Mouse (Mus musculus) heart, postnatal 14 days (tissue): Measurements from ENCODE around the gene Pam. TPM values are rescaled to one million over a fixed set of nuclear protein-coding genes. Genes with fewer than 3 reads are reported as not detected.
"Not testable (repeated sequence)": the region's sequence is repeated elsewhere in the genome, so short reads cannot be mapped to it uniquely, and the experiment has no call there.

Experiments used
- DNase-seq, 2 experiments: peaks; one replicate each; pipeline ENCODE4 v3.0.0; 2021 to 2022
- intact Hi-C: fragments of 180-260 bp; cut with DNase I; formaldehyde crosslinking; loops from one replicate; pipeline ENCODE4 v1.15.1; 2025
- total RNA-seq, 2 experiments: library from RNA; stranded (reverse); gene quantifications; 2 replicates each; pipeline ENCODE4 v1.2.3; 2021

Pam gene
- total RNA-seq, 2 experiments from 2014 or later = 474 to 583 TPM

DNA sequence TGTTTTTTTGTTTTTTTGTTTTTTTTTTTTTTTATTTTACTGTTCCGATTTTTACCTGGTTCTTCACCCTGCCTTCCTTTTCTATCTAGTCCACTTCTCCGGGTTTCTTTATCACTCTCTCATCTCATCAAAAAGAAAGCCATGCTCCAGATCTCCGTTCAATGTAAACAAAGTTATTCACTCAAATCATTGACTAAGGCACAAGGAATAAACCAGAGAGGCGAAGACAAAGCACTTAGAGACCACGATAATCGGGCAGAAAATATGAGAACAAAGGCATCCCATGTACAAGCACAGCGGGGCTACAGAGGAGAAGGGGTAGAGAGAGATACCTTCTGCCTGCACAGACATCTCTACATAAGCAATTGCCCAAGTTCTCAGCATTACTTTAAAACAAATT lies 117.9 kb downstream of the Pam start:
- intact Hi-C loops = loop anchor here (5.0 to 10.0 kb wide), 4 partner anchors 55 to 187 kb away; partner anchors contain the start of gene Pam
- no peak for DNase-seq

GRCm38 (mm10) chr1:97976873-97977473 lies 118.5 kb downstream of the Pam start:
- intact Hi-C loops = loop anchor here (5.0 to 10.0 kb wide), 4 partner anchors 55 to 188 kb away; partner anchors contain the start of gene Pam
- DNase-seq = peak; percentile 89

DNA sequence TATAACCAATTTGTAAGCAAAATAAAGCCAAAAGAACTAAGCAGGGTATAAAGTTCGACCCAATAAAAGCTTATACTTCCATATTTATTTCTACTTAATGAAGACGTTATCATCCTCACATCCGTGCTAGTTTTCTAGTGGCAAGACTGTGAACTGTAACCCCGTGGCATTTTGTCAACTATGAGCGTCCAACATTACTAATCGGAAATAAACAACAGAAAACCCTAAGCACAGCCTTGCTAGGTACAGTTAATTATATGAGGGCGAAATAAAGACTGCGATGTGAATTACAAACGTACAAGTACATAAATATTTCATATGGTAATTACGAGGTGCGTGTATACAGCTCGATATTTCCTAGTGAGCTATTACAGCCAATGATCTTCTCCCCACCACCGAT lies 119.4 kb downstream of the Pam start:
- intact Hi-C loops = loop anchor here (5.0 to 10.0 kb wide), 4 partner anchors 54 to 189 kb away; partner anchors contain the start of gene Pam
- peak in 1 of 2 experiments; percentile 35 for DNase-seq

GRCm38 (mm10) chr1:97974968-97975367 lies 120.5 kb downstream of the Pam start:
- intact Hi-C loops = loop anchor here (5.0 to 10.0 kb wide), 4 partner anchors 53 to 190 kb away; partner anchors contain the start of gene Pam
- no peak for DNase-seq

DNA sequence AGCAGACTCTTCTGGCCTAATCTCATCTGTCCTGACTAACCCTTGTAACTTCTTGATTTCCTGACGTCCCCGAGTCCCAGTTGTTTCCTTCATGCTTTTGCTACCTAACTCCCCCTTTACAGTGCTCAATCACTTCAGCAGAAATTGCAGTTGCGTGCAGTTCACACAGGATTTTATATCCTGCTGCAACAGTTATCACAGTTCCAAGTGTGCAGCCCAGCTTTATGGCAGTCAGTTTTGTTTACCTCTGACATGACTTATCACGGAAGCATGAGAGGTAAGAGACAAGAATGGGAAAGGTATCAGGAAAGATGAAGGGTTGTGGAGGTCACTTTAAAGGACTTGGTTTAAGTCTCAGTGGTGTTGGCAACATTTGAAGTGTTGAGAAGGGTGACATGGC lies 125.7 kb downstream of the Pam start:
- intact Hi-C loops = loop anchor here (10.0 kb wide), 1 partner anchor 195 kb away; no protein-coding TSS in a partner anchor
- DNase-seq = no peak

- intact Hi-C loops = no loop called here
- no peak for DNase-seq
Observed at GRCm38 (mm10) chr1:97963711-97964110, 131.7 kb downstream of the Pam start.

DNA sequence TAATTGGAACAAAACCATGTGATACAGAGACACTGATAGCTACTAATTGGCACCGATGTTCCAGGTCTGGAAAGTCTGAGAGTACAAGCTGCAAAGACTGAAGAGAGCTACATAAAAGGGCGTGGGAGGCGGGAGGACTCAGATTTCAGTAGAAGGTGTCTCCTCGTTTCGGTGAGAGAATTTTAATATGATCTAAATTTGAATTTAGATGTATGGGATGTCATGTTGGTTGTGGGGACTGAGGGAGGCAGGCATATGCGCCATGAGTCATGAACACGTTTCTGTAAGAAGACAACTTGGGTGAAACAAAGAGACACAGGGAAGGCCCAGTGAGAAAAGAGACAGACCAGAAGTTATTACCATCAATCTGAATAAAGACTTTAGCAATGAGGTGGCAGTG lies 133.3 kb downstream of the Pam start:
- intact Hi-C loops = no loop called here
- DNase-seq = no peak

- intact Hi-C loops = no loop called here
- no peak for DNase-seq
Observed at GRCm38 (mm10) chr1:97960681-97961080, 134.8 kb downstream of the Pam start.

GRCm38 (mm10) chr1:97960124-97960523 lies 135.3 kb downstream of the Pam start:
- DNase-seq = no peak
- intact Hi-C loops = no loop called here

DNA sequence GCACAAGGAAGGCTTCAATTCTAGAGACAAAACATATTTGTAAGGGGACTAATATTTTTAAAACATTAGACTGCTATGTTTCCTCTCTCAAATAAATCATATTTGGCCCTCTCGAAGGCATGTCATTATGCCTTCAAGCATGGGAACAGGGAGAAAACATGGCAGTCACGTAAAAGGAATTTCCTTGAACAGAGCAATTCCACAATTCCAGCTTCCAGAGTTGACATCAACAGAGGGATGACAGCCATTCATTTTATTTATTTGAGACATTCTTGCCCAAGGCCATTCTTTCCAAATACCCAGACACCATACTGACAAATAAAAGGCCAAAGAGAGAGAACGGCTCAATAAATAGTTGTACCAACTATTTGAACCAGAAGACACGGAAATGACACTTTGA lies 136.7 kb downstream of the Pam start:
- DNase-seq = no peak
- intact Hi-C loops = no loop called here

DNA sequence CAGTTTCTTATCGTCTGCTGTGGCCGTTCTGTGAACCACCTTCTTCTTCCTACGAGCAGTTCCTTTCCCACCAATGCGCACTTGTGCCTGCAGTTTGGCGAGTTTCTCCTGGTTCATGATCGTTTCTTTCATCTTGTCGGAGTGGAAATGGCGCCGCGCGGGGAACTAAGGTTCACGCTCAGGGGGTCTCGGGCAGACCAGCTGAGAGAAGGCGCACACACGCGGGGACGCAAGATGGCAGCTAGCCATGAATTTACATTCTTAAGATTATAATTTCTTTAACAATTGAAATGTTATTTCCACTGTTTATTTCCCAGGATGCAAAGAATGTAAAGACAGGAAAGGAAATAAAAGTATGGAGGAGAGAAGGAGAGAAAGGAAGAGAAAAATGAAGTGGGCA lies 146.2 kb downstream of the Pam start:
- DNase-seq, intact Hi-C loops: not testable (repeated sequence)

DNA sequence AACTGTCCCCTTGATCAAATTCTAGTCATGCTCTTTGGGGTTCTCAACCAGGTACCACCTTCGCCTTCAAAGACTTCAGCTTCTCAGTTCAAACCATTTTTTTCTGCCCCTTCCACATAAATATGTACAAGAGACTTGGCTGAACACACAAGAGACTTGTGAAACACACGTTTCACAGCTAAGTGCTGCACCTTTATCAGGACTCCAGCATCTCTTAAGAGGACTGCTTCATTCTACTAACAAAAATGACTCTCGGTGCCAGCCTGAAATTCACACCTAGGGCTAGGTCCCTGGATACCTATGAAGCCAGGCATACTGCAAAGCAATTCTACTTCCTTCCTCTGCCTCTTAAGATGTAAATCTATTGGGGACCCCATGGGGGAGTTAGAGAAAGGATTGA lies 148.3 kb downstream of the Pam start:
- intact Hi-C loops = no loop called here
- DNase-seq = no peak

- no peak for DNase-seq
- intact Hi-C loops = no loop called here
Observed at GRCm38 (mm10) chr1:97943908-97944608, 151.4 kb downstream of the Pam start.

GRCm38 (mm10) chr1:97943402-97943801 lies 152.0 kb downstream of the Pam start:
- intact Hi-C loops = no loop called here
- no peak for DNase-seq

- no peak for DNase-seq
- intact Hi-C loops = no loop called here
Observed at GRCm38 (mm10) chr1:97942966-97943365, 152.5 kb downstream of the Pam start.

- intact Hi-C loops = no loop called here
- no peak for DNase-seq
Observed at GRCm38 (mm10) chr1:97938586-97938985, 156.9 kb downstream of the Pam start.

- intact Hi-C loops = no loop called here
- DNase-seq = no peak
Observed at GRCm38 (mm10) chr1:97938053-97938452, 157.4 kb downstream of the Pam start.

DNA sequence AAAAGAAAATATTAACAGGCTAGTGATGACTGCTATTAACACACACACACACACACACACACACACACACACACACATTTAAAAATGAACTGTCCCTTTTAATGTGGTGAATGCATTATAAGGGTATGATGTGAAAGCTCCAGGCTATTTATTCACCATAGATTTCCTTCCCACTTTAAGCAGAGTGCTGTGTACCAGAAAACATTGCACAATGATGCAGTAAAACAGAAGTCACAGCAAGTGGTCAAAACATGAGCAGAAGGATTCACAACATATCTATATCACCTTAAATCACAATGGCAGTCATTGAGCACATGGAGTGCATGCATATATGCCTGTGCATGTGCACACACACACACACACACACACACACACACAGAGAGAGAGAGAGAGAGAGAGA lies 160.5 kb downstream of the Pam start:
- intact Hi-C loops = no loop called here
- no peak for DNase-seq

- intact Hi-C loops = no loop called here
- no peak for DNase-seq
Observed at GRCm38 (mm10) chr1:97931220-97931619, 164.2 kb downstream of the Pam start.

DNA sequence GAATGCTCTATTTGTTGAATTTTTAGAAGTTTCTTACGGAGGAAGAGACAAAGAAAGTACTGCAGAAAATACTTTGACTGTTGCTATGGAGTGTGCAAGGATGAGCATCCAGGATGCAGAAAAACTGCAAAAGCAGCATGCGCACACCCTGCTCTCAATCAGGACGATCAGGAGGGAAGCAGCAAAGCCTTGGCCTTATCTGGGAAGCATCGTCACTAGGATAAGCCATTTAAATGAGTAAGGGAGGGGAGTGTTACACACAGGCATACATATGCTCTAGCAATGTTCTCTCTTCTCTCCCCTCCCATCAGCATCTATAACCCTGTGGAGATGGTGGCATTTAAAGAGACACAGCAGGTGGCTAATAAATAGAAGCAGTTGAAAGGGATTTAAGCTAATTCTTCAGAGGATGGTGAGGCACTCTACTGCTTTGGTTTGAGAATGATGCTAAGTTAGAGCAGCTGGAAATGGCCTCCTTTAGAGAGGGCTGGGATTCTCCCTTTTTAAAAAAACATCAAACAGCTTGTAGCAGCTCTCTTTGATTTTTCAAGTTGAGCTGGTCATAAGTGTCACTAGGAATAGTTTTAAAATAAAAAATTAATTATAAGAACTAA lies 165.9 kb downstream of the Pam start:
- intact Hi-C loops = no loop called here
- no peak for DNase-seq

- intact Hi-C loops = no loop called here
- DNase-seq = no peak
Observed at GRCm38 (mm10) chr1:97926789-97927188, 168.7 kb downstream of the Pam start.
